Mouse (Mus musculus): Measurements from ENCODE around the gene Klk1b3. TPM values are rescaled to one million over a fixed set of nuclear protein-coding genes. Genes with fewer than 3 reads are reported as not detected.
"Not testable (repeated sequence)": the region's sequence is repeated elsewhere in the genome, so short reads cannot be mapped to it uniquely, and the experiment has no call there.

The Klk1b3 gene
- polyA plus RNA-seq (2011; ENCODE audit: insufficient read depth, insufficient read length, low replicate concordance, missing spikeins), result not detected in 2 replicates

- TF ChIP-seq CTCF (IDR thresholded peaks at IDR 0.05; ENCODE audit: control insufficient read depth, insufficient read depth, low read length) (no peak), POLR2A (IDR thresholded peaks at IDR 0.05; ENCODE audit: borderline replicate concordance, control insufficient read depth, low read depth, low read length) (no peak)
- H3K4me3 ChIP-seq (replicated peaks; ENCODE audit: control insufficient read depth, low read depth, low read length), result no peak within 1 kb of the TSS
- H3K27ac ChIP-seq (ENCODE audit: control insufficient read depth, insufficient read depth, low read depth, low read length, poor library complexity), result no peak within 1 kb of the TSS
- no peaks in the 10 kb centered on the region for H3K4me1 ChIP-seq (ENCODE audit: control insufficient read depth, insufficient read depth, low read length)
- 50% methylated on average over 3 of the region's 3 CpGs for WGBS
Measured at GRCm38 (mm10) chr7:44197891-44198290, at the start of gene Klk1b3. Gene Klk1b3 (plus strand): TSS chr7:44198191.

GRCm38 (mm10) chr7:44179299-44180045 is 18.5 kb upstream of the Klk1b3 start:
- TF ChIP-seq POLR2A (IDR thresholded peaks at IDR 0.05; ENCODE audit: borderline replicate concordance, control insufficient read depth, low read depth, low read length), result no peak
- no peak for TF ChIP-seq CTCF (IDR thresholded peaks at IDR 0.05; ENCODE audit: control insufficient read depth, insufficient read depth, low read length)
- Histone ChIP-seq H3K4me1 (ENCODE audit: control insufficient read depth, insufficient read depth, low read length) (no peaks in the 10 kb centered on the region), H3K27ac (ENCODE audit: control insufficient read depth, insufficient read depth, low read depth, low read length, poor library complexity) (no peak overlapping the region), H3K4me3 (replicated peaks; ENCODE audit: control insufficient read depth, low read depth, low read length) (no peak overlapping the region)
- 72% methylated on average over 9 of the region's 9 CpGs for WGBS

GRCm38 (mm10) chr7:44186516-44186915 is 11.5 kb upstream of the Klk1b3 start:
- not testable (repeated sequence) for H3K27ac ChIP-seq (ENCODE audit: control insufficient read depth, insufficient read depth, low read depth, low read length, poor library complexity); H3K4me3 ChIP-seq (replicated peaks; ENCODE audit: control insufficient read depth, low read depth, low read length); H3K4me1 ChIP-seq (ENCODE audit: control insufficient read depth, insufficient read depth, low read length)
- 61% methylated on average over 8 of the region's 8 CpGs for WGBS

GRCm38 (mm10) chr7:44187936-44188335 is 10.1 kb upstream of the Klk1b3 start, which contains the start of gene Klk1b24:
Gene Klk1b24 (plus strand): TSS chr7:44188236.
- not testable (repeated sequence) for H3K4me3 ChIP-seq (replicated peaks; ENCODE audit: control insufficient read depth, low read depth, low read length); H3K27ac ChIP-seq (ENCODE audit: control insufficient read depth, insufficient read depth, low read depth, low read length, poor library complexity); H3K4me1 ChIP-seq (ENCODE audit: control insufficient read depth, insufficient read depth, low read length)

GRCm38 (mm10) chr7:44193466-44193865 is 4.5 kb upstream of the Klk1b3 start:
- not testable (repeated sequence) for H3K4me3 ChIP-seq (replicated peaks; ENCODE audit: control insufficient read depth, low read depth, low read length); H3K4me1 ChIP-seq (ENCODE audit: control insufficient read depth, insufficient read depth, low read length); H3K27ac ChIP-seq (ENCODE audit: control insufficient read depth, insufficient read depth, low read depth, low read length, poor library complexity)
- WGBS, result 62% methylated on average over 1 of the region's 1 CpGs

- H3K4me1 ChIP-seq (ENCODE audit: control insufficient read depth, insufficient read depth, low read length); H3K27ac ChIP-seq (ENCODE audit: control insufficient read depth, insufficient read depth, low read depth, low read length, poor library complexity); H3K4me3 ChIP-seq (replicated peaks; ENCODE audit: control insufficient read depth, low read depth, low read length): not testable (repeated sequence)
- WGBS, result 30% methylated on average over 3 of the region's 3 CpGs
Measured at GRCm38 (mm10) chr7:44207135-44207534, 9.1 kb downstream of the Klk1b3 start, which contains the start of gene Klk1b4. Gene Klk1b4 (plus strand): TSS chr7:44207435.

GRCm38 (mm10) chr7:44208307-44208706 is 10.3 kb downstream of the Klk1b3 start:
- H3K4me3 ChIP-seq (replicated peaks; ENCODE audit: control insufficient read depth, low read depth, low read length), result no peak overlapping the region
- TF ChIP-seq CTCF (IDR thresholded peaks at IDR 0.05; ENCODE audit: control insufficient read depth, insufficient read depth, low read length) (no peak), POLR2A (IDR thresholded peaks at IDR 0.05; ENCODE audit: borderline replicate concordance, control insufficient read depth, low read depth, low read length) (no peak)
- H3K4me1 ChIP-seq (ENCODE audit: control insufficient read depth, insufficient read depth, low read length), result no peaks in the 10 kb centered on the region
- H3K27ac ChIP-seq (ENCODE audit: control insufficient read depth, insufficient read depth, low read depth, low read length, poor library complexity), result no peak overlapping the region
- 49% methylated on average over 3 of the region's 3 CpGs for WGBS

GRCm38 (mm10) chr7:44215645-44216044 is 17.7 kb downstream of the Klk1b3 start, which contains the start of gene Klk1b5:
Gene Klk1b5 (plus strand): TSS chr7:44215945.
- Histone ChIP-seq H3K4me1 (ENCODE audit: control insufficient read depth, insufficient read depth, low read length) (no peaks in the 10 kb centered on the region), H3K27ac (ENCODE audit: control insufficient read depth, insufficient read depth, low read depth, low read length, poor library complexity) (no peak within 1 kb of the TSS), H3K4me3 (replicated peaks; ENCODE audit: control insufficient read depth, low read depth, low read length) (no peak within 1 kb of the TSS)
- TF ChIP-seq CTCF (IDR thresholded peaks at IDR 0.05; ENCODE audit: control insufficient read depth, insufficient read depth, low read length) (no peak), POLR2A (IDR thresholded peaks at IDR 0.05; ENCODE audit: borderline replicate concordance, control insufficient read depth, low read depth, low read length) (no peak)
- 67% methylated on average over 1 of the region's 1 CpGs for WGBS

- H3K4me3 ChIP-seq (replicated peaks; ENCODE audit: control insufficient read depth, low read depth, low read length); H3K27ac ChIP-seq (ENCODE audit: control insufficient read depth, insufficient read depth, low read depth, low read length, poor library complexity); H3K4me1 ChIP-seq (ENCODE audit: control insufficient read depth, insufficient read depth, low read length): not testable (repeated sequence)
- 65% methylated on average over 10 of the region's 10 CpGs for WGBS
Measured at GRCm38 (mm10) chr7:44221601-44222000, 23.6 kb downstream of the Klk1b3 start.

- H3K27ac ChIP-seq (ENCODE audit: control insufficient read depth, insufficient read depth, low read depth, low read length, poor library complexity); H3K4me1 ChIP-seq (ENCODE audit: control insufficient read depth, insufficient read depth, low read length); H3K4me3 ChIP-seq (replicated peaks; ENCODE audit: control insufficient read depth, low read depth, low read length): not testable (repeated sequence)
- WGBS, result 55% methylated on average over 6 of the region's 6 CpGs
Measured at GRCm38 (mm10) chr7:44222335-44222734, 24.3 kb downstream of the Klk1b3 start.

All from bone marrow, adult 2 months (tissue).